Mouse (Mus musculus): Measurements from ENCODE around the gene Sphk2. TPM values are rescaled to one million over a fixed set of nuclear protein-coding genes. Genes with fewer than 3 reads are reported as not detected.

Gene Sphk2
- polyA plus RNA-seq, 2 experiments: 27.5 to 36.9 TPM

DNA sequence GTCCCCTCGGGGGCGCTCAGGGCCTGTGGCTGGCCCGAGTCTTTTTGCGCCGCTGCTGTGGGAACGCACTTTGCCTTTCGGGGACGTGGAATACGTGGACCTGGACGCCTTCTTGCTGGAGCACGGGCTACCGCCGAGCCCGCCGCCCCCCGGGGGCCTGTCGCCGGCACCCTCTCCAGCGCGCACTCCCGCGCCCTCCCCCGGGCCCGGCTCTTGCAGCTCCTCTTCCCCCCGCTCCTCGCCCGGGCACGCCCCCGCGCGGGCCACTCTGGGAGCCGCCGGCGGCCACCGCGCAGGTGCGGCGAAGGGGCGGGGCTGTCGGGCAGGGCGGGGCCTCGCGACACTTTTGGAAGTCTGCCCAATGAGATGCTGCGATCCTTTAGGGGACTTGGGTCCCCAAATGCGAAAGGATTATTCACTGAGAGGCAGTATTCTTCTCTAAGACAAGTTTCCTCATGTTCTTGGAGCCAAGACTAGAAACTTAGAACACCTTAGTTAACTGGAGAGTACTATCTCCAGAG lies 11.0 kb downstream of the Sphk2 start:
- TF ChIP-seq POLR2A (IDR thresholded peaks at IDR 0.05; ENCODE audit: borderline replicate concordance, extremely low read depth, insufficient read depth, insufficient read length): no peak
- Histone ChIP-seq H3K4me1 (ENCODE audit: control insufficient read depth, insufficient read depth, low read length) (peaks cover 29% of the 10 kb centered on the region), H3K4me3 (replicated peaks; ENCODE audit: low read length) (peak overlapping the region; percentile 63), H3K36me3 (ENCODE audit: control insufficient read depth, insufficient read depth, low read length) (peaks cover 27% of the 10 kb centered on the region), H3K4me2 (replicated peaks; ENCODE audit: low read depth, low read length, severe bottlenecking) (peak overlapping the region; percentile 88), H3K27ac (replicated peaks; ENCODE audit: low read depth, low read length) (peak overlapping the region; percentile 74), H3K9me3 (ENCODE audit: control insufficient read depth, low read length) (no peaks in the 10 kb centered on the region), H3K9ac (ENCODE audit: low read depth, low read length, severe bottlenecking) (peak overlapping the region; percentile 60), H3K27me3 (ENCODE audit: control insufficient read depth, insufficient read depth, low read length) (no peaks in the 10 kb centered on the region)
- 0% methylated on average over 31 of the region's 45 CpGs for WGBS
- DNase-seq (ENCODE audit: low spot score) (peak; percentile 58), ATAC-seq (ENCODE audit: low FRiP score, low read depth) (no peak)

- WGBS: 1% methylated on average over 7 of the region's 7 CpGs
- no peaks in the 10 kb centered on the region for H3K27me3 ChIP-seq (ENCODE audit: control insufficient read depth, insufficient read depth, low read length)
- H3K4me2 ChIP-seq (replicated peaks; ENCODE audit: low read depth, low read length, severe bottlenecking): peak overlapping the region; percentile 88
- peak overlapping the region; percentile 79; the same call in 1 of the 2 replicates for H3K27ac ChIP-seq (replicated peaks; ENCODE audit: low read depth, low read length)
- ATAC-seq (ENCODE audit: low FRiP score, low read depth) (no peak), DNase-seq (ENCODE audit: low spot score) (peak; percentile 52)
- H3K9ac ChIP-seq (ENCODE audit: low read depth, low read length, severe bottlenecking): peak overlapping the region; percentile 44; the same call in 1 of the 2 replicates
- no peak for TF ChIP-seq POLR2A (IDR thresholded peaks at IDR 0.05; ENCODE audit: borderline replicate concordance, extremely low read depth, insufficient read depth, insufficient read length)
- peaks cover 18% of the 10 kb centered on the region for H3K36me3 ChIP-seq (ENCODE audit: control insufficient read depth, insufficient read depth, low read length)
- H3K4me1 ChIP-seq (ENCODE audit: control insufficient read depth, insufficient read depth, low read length): peaks cover 35% of the 10 kb centered on the region
- peak overlapping the region; percentile 63 for H3K4me3 ChIP-seq (replicated peaks; ENCODE audit: low read length)
- no peaks in the 10 kb centered on the region for H3K9me3 ChIP-seq (ENCODE audit: control insufficient read depth, low read length)
Observed at GRCm38 (mm10) chr7:45705873-45706281, 11.9 kb downstream of the Sphk2 start.

DNA sequence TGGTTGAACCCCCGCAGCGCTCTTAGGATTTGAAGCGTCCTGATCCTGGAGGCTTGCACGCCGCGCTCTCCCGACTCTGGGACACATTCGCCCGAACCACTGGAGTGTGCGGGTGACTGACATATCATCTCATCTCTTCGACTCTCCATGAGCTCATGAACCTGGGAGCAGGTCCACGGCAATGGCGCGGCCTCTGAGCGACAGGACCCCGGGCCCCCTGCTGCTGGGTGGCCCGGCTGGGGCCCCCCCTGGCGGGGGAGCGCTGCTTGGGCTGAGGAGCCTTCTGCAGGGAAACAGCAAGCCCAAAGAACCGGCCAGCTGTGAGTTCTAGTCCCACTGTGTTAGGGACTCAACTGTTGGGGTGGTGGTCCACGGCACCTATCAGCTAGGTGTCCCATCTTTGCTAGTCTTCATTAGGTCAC lies 12.3 kb downstream of the Sphk2 start:
- ATAC-seq (ENCODE audit: low FRiP score, low read depth) (no peak), DNase-seq (ENCODE audit: low spot score) (peak; percentile 20)
- Histone ChIP-seq H3K9me3 (ENCODE audit: control insufficient read depth, low read length) (no peaks in the 10 kb centered on the region), H3K36me3 (ENCODE audit: control insufficient read depth, insufficient read depth, low read length) (peaks cover 14% of the 10 kb centered on the region), H3K4me1 (ENCODE audit: control insufficient read depth, insufficient read depth, low read length) (peaks cover 37% of the 10 kb centered on the region), H3K4me3 (replicated peaks; ENCODE audit: low read length) (peak overlapping the region; percentile 63), H3K4me2 (replicated peaks; ENCODE audit: low read depth, low read length, severe bottlenecking) (peak overlapping the region; percentile 88), H3K27me3 (ENCODE audit: control insufficient read depth, insufficient read depth, low read length) (0 out of 2 replicates have a peak, but pooled peaks cover 2% of the 10 kb centered on the region), H3K9ac (ENCODE audit: low read depth, low read length, severe bottlenecking) (peak overlapping the region; percentile 44; the same call in 1 of the 2 replicates), H3K27ac (replicated peaks; ENCODE audit: low read depth, low read length) (peak overlapping the region; percentile 79)
- no peak for TF ChIP-seq POLR2A (IDR thresholded peaks at IDR 0.05; ENCODE audit: borderline replicate concordance, extremely low read depth, insufficient read depth, insufficient read length)
- WGBS: 2% methylated on average over 21 of the region's 21 CpGs

- Histone ChIP-seq H3K4me3 (replicated peaks; ENCODE audit: low read length) (peak within 1 kb of the TSS; percentile 63), H3K4me2 (replicated peaks; ENCODE audit: low read depth, low read length, severe bottlenecking) (peak within 1 kb of the TSS; percentile 88), H3K9me3 (ENCODE audit: control insufficient read depth, low read length) (no peaks in the 10 kb centered on the region), H3K4me1 (ENCODE audit: control insufficient read depth, insufficient read depth, low read length) (peaks cover 42% of the 10 kb centered on the region), H3K27me3 (ENCODE audit: control insufficient read depth, insufficient read depth, low read length) (peaks cover 8% of the 10 kb centered on the region; the same call in 1 of the 2 replicates), H3K27ac (replicated peaks; ENCODE audit: low read depth, low read length) (peak within 1 kb of the TSS; percentile 79), H3K9ac (ENCODE audit: low read depth, low read length, severe bottlenecking) (peak within 1 kb of the TSS; percentile 49), H3K36me3 (ENCODE audit: control insufficient read depth, insufficient read depth, low read length) (peaks cover 9% of the 10 kb centered on the region)
- DNase-seq (ENCODE audit: low spot score) (peak; percentile 99), ATAC-seq (ENCODE audit: low FRiP score, low read depth) (peak; percentile 91)
- no peak for TF ChIP-seq POLR2A (IDR thresholded peaks at IDR 0.05; ENCODE audit: borderline replicate concordance, extremely low read depth, insufficient read depth, insufficient read length)
- WGBS: under 1% methylated on average over 35 of the region's 36 CpGs
Observed at GRCm38 (mm10) chr7:45704730-45705442, 12.9 kb downstream of the Sphk2 start, which contains the start of gene Dbp. TSS of gene Dbp (plus strand) at chr7:45705088.

DNA sequence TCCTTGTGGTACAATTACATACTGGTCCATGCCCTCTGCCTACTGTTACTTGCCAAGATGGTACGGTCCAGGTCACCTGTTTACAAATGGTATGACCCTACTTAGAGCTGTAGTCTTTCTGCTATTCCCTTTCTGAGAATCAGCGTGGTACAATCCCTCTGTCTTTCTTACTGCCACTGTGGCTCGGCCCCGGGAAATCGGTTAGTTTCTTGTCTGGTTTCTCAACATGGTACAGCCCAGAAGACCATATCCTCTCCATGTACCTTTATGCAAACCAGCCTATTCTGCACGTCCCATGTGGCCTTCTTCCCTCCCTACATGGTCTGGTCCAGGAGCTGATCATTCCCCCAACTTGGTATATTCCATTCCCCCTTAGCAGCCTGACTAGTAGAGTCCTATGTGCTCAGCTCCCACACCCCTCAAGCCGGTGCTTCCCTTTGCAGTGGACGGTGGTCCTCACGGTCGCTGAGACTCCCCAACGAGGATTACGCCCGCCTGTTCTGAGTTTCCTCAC lies 13.7 kb downstream of the Sphk2 start:
- no peak for TF ChIP-seq POLR2A (IDR thresholded peaks at IDR 0.05; ENCODE audit: borderline replicate concordance, extremely low read depth, insufficient read depth, insufficient read length)

More for the DNA sequence above, 13.7 kb downstream of the Sphk2 start:
- DNase-seq (ENCODE audit: low spot score) (peak; percentile 79), ATAC-seq (ENCODE audit: low FRiP score, low read depth) (peak; percentile 27; the same call in 1 of the 2 replicates)
- H3K9me3 ChIP-seq (ENCODE audit: control insufficient read depth, low read length): no peaks in the 10 kb centered on the region
- H3K4me1 ChIP-seq (ENCODE audit: control insufficient read depth, insufficient read depth, low read length): peaks cover 44% of the 10 kb centered on the region
- H3K9ac ChIP-seq (ENCODE audit: low read depth, low read length, severe bottlenecking): peak overlapping the region; percentile 49
- peak overlapping the region; percentile 88 for H3K4me2 ChIP-seq (replicated peaks; ENCODE audit: low read depth, low read length, severe bottlenecking)
- peaks cover 3% of the 10 kb centered on the region for H3K36me3 ChIP-seq (ENCODE audit: control insufficient read depth, insufficient read depth, low read length)
- H3K27ac ChIP-seq (replicated peaks; ENCODE audit: low read depth, low read length): peak overlapping the region; percentile 67
- H3K27me3 ChIP-seq (ENCODE audit: control insufficient read depth, insufficient read depth, low read length): peaks cover 15% of the 10 kb centered on the region; the same call in 1 of the 2 replicates
- WGBS: under 1% methylated on average over 13 of the region's 13 CpGs
- H3K4me3 ChIP-seq (replicated peaks; ENCODE audit: low read length): peak overlapping the region; percentile 63

Data from limb, embryonic 14.5 days (tissue).